Mouse (Mus musculus) embryo, embryonic 11.5 days (tissue): ENCODE results near the gene Dpp4.

ENCODE experiments used
- DNase-seq: peaks from one replicate; pipeline ENCODE4 v3.0.0-alpha.2; 2012; ENCODE audit warnings: low read depth, low spot score

Dpp4 gene

DNA sequence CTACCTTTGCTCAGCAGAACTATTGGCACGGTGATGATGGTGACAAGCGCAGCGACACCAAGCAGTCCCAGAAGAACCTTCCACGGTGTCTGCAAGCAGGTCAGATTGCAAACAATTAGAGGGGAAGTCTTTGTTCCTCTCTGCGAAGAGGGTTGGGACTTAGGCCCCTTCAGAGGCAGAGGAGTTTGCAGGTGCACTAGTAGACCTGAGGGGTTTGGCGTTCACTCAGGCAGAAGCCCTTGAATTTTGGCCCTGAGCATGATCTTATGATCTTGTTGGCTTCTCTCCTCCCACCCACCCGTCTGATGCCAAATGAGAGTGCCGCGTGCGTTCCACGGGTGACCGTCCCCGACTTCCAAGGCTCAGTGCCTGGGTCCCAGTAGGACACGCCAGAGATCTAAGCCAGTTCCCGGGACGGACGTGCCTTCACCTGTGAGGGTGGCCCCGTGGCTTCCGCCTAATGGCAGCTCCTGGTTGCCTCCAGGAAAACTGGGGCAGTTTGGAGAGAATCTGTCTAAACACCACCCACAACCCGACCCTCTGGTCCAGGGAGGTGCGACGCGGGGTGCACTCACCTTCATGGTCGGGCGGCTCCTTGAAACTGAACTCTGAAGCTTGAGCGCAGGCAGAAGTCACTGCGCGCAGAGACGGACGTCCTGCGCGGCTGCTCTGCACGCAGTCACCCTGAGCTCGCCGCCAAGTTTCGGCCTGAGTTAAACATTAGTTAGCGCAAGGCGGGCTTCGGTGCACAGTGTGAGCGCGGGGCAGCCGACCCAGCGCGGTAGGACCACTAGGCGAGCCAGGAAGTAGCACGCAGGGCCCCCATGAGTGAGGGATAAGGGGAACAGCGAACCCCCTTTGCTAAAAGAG, 585 bp downstream of the Dpp4 start:
- DNase-seq, result no peak

DNA sequence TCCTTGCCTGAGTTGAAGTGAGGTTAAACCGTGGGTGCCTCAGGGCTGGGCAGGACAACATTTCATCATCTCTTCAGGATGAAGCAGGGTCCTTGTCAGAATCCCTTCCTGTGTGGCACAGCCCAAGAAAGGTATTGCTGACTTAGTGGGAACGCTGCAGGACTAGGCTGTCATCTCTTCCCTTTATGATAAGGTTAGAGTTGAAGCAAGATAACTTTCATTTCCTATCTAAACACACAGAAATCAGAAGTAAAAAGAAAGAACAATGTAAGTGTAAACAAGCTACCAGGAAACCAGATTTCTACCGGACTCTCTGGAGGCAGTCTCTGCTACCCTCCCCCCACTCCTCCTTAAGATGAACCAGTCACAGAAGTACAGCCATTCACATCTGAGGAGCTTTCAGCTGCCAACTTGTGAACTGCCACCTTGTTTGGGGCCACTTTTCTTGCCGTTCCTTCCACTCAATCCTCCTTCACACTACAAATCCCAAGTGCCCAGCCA, 3.3 kb downstream of the Dpp4 start:
- DNase-seq, result no peak

DNA sequence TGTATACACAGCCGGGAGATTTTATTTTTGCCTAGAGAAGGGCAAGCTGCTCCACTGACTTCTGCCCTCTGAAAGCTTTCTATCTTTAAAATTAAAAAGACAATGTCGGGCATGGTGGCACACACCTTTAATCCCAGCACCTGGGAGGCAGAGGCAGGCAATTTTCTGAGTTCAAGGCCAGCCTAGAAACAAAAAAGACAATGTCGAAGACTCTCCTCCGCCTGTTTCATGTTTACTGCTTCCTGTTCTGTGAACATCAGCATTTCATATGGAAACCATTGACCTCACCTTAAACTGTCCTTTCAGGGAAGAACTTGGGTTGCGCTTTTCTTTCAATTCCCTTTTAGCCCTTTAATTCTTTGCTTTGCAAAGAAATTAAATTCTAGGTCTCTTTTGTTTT, 3.8 kb downstream of the Dpp4 start:
- no peak for DNase-seq

DNA sequence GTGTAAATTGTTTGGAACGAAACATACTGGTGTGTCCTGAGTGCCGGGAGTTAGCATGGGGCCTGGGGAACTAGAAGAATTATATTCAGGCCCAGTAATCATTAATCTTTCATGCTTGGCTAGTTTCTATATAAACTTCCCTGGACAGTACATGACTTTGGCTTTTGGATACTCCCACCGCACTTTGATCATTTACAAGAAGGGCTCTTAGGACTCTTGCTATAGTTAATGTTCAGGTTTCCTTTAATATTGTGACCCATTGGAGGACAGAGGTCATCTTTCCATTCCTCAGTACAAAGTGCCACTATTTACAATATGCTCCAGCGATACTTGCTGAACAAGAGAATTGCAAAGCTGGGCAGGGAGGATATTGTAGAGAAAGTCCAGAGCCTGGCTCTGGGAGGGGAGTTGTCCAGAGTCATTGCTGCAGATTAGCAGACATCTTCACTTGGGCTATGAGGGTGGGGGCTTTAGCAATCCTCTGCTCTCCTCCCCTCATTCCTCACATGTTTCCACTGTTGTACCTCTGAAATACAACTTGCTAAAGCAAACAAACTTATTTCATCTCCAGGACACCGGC, 8.4 kb downstream of the Dpp4 start:
- DNase-seq, result no peak

DNA sequence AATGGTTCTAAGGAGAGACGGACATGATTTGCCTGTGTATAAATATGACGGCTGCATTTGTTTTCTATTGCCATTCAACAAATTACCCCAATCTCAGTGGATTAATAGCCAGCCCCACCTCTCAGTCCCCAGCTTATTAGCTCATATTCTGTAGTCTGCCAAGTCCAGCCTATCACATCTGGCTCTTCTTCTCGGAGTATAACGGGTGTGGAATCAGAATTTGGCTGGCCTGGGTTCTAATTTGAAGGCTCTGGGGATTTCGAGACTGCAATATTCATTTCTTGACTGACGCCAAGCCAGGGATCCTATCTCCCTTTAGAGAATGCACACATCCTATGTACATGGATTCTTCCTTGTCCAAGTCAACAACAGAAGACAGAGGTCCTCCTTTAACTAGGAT, 11.0 kb downstream of the Dpp4 start:
- no peak for DNase-seq

DNA sequence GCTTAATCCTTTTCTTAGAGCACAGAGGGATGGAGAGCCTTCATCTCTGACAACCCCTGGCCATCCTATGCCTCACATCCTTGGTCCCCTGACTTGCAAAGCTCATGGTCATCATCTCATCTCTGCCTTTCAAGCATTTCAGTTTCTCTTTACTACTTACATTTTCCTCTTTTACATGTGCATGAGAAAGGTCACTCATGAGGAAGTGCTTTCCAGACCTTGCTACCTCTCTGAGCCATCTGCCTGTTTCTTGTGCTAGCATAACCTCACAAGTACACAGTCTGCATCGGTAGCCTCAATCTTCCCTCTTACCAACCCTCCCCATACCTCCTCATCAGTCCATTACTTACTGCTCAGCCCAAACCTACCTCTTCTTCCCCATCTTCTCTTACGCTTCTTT, 12.2 kb downstream of the Dpp4 start:
- DNase-seq, result no peak

DNA sequence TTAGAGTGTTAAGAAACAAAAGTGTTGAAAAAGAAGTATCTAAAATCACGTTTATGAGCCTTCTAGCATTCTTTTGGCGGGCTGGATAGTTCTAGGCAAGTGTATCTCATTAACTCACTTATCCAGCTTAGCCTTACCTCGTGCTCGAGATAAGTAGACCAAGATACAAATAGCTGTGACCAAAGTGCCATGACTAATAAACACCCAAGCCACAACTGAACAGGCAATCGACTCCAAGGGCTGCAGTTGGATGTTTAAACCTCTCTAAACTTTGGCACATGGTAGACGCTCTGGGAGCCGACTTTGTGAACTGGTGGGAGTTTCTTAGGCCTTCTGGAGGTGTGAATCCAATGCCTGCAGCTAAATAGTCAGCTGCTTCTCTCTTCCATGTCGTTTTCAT, 12.7 kb downstream of the Dpp4 start:
- no peak for DNase-seq

DNA sequence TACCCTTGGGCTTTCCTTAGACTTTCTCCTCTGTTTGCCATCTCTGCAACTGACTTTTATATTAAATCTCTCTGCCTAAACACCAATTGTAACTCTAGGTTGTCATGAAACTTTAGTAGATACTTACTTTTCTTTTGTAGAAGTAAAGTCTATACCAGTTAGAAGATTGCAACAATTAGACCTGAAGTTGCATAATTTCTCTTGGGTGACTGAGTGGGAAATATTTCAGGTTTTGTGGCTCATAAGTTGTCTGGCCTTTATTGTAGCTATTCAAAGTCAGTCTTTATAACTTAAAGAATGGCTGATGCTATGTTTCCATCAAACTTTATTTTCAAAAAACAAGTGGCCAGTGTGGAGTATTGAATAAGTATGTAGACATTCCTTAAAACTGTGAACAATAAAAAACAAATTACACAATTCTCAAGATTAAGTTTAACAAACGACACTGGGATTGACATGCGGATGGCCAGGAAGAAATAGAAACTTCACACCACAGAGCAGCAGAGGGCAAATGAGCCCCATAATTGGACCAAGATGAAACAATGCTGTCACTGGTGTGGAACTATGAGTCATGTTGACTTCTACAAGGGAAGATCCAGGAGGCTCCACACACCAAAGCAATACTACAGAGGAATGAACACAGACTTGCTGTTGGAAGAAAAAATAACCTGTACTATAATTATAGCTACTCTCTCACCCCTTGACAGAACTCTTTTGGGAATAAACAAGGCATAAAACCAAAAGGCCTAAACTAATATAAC, 13.7 kb downstream of the Dpp4 start:
- DNase-seq, result no peak

DNA sequence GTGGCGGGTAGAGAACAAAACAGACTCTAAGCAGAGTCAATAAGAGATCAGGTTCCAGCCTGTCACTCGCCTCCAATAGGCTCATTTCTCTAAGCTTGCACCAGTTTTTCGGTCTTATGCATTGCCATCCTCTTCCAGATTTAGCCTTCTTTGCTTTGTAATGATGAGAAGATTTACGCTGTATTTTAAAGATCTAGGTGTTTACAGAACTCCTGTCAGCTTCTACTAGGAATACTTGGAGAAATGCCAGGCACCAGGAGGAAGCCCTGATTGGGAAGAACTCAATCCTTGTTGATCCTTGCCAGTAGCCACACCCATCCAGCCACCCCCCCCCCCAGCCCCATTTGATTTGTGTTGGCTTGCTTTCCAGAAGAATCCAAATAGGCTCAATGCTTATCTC, 14.4 kb downstream of the Dpp4 start:
- DNase-seq, result no peak

DNA sequence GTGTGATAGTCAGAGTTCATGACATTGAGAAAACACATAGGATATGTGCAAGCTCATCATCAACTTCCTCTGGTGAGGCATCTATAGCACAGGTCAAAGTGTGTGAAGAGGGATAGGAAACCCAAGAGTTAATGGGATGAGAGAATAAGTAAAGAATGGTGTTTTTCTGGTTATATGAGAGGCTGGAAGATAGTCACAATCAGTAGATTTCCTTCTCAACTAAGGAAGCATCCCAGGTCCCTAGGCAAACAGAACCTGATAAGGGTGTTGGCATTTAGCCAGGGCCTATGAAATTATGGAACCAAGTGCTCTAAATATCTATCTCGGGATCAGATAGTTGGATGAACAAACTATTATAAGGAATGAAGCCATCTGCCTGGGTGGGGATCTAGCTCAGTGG, 15.2 kb downstream of the Dpp4 start:
- no peak for DNase-seq

DNA sequence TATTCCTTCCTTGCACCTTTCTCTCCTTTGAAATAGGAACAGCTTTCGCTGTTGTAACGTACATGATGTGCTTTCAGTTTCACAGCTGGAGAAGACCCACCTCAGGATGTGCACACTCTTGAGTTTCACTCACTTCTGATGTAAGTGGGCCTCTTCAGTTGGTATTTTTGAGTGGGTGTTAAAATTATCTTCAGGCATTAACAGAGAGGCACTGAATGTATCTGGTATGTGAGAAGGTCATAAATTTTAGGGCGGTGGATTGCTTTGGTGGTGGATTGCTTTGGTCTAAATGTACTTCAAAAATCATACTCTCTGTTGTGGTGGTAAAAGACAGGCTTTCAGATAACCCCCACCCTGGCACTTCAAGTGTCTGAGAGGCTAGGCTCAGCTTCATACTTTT, 17.2 kb downstream of the Dpp4 start:
- DNase-seq, result no peak

DNA sequence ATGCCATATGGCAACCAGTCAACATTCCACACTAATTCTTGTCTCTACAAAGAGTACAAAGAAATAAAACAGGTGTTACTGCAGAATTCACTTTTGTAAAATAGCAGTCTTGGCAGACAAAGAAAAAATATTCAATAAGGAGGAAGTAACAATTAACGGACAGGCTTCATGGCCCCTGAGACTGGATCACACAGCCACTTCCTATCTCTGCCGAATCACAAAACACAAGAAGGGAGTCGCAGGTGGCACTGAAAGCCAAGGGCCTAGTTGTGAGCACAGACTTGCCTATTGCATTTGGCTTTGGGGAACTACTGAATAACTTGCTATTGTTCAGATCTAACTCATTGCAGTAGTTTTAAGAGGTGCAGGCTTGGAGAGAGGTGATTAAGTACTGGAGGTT, 19.9 kb downstream of the Dpp4 start:
- no peak for DNase-seq

DNA sequence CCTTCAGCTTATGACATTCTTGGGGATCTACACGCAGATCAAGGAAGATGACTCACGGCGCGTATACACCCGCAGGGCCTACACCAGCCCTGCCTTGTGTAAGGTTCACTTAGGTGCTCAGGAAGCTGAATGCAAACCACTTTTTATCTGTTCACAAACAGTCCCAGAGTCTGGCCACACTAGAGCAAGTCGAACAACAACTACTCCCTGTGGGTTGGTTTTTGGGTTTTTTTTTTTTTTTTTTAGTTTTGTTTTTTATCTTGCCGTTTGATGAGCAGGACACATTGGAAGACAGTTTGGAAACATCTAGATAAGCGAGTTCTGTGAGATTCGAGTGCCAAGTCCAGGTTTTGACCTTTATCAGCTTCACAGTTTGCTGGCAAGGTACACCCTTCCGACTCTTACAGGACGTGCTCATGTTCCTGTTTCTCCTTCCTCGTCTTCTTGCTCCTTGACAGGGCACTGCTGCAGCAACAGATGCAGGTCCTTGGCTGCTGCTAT, 21.0 kb downstream of the Dpp4 start:
- no peak for DNase-seq

DNA sequence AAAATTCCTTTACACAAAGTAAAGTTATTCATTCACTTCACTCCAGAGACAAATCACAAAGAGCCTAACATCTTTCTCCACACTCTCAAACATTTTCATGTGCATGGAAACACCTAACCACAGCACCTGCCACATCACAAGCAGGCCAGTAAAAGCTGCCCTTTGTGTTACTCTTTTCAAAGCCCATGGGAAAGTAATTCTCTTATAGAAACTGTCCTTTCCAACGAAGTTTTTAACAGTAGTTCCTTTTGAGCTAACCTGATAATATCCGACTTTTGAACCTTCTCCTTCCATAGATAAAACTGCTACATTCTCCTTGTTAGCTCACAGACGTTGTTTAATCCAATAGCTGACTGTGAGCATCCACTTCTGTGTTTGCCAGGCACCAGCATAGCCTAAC, 21.7 kb downstream of the Dpp4 start:
- no peak for DNase-seq

DNA sequence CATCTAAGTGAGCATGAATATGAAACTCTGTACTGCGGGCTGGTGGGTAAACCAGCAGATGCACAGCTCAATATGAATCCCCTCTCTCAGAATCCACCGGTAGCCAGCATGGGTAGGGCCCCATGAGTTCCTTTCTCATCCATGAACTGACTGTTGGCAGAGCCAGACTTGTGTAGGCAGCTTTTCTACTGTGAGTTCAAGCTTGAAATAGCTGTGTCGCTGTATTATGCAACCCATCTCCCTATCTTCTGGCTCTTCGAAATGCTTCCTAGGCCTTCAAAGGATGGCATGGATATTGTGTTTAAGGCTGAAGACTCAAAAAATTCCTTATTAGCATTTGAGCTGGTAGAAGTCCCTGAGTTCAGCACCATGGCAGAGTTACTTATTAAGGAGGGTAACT, 23.2 kb downstream of the Dpp4 start:
- DNase-seq, result no peak

DNA sequence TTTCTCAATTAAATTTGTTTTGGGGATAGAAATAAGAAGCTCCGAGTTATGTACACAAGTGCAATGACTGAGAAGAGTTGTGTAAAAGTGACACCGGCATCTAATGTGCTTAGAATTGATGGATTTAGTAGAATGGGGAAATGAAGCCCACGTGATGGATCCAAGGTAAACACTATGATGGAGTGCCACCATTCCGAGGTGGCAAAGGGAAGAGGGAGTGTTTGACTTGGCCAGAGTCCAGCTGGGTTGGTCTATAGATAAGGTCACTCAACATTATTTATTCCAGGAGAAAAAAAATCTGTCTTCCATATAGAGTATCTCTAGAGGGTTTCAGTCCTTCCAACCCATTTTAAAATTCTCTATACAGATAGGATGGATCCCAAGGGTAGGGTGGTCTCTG, 28.8 kb downstream of the Dpp4 start:
- no peak for DNase-seq

DNA sequence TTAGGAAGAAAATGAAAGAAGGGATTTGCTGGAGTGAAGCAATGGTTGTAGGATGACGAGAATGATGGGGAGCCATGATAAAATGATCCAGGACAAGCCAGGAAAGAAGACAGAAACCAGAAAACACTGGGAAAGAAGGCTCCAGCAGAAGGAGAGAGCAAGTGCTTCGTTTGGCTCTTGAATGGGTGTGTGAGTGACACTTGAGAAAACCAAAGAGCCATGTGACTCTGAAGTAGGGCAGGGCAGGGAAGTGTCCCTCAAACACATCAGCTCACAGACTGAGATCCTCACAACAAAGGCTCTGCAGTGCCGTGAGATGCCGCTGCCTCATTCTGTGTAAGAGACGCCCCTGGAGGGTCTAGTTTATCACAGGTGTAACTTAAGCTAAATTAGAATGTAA, 29.6 kb downstream of the Dpp4 start:
- no peak for DNase-seq

DNA sequence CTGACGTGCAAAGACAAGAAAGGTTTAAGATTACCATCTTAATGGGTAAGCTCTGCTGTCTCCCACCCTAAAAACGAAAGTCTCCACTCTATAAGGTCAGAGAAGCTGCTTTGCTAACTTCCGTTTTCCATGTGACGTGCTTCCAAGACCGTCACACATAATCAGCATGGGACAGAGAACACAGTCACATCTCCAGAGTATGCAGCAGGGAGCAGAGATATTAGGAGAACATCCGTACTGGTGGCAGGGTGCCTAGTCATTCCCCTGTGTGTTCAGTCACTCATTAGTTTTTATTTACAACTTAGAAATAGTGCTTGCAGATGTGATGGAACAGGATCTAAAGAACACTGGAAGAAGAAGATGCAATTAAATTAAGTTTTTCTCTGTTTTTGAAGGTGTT, 30.3 kb downstream of the Dpp4 start:
- no peak for DNase-seq

DNA sequence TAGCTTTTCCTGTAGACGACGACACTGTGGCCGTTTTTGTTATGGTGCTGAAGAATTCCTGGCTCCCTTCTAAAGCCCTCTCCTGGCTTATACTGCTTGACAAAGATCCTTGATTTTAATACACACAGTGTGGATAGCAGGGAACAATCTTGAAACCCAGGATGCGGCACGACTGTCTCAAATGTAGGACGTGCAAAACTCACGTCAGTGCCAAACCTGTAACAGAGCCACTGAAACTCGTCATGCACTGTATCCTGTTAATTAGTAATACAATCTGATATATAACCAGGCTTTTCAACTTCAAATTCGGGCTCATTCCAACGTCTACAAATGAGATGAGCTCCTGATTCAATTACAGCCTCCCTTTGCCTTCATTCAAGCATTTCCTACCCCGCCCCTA, 38.3 kb downstream of the Dpp4 start:
- no peak for DNase-seq

DNA sequence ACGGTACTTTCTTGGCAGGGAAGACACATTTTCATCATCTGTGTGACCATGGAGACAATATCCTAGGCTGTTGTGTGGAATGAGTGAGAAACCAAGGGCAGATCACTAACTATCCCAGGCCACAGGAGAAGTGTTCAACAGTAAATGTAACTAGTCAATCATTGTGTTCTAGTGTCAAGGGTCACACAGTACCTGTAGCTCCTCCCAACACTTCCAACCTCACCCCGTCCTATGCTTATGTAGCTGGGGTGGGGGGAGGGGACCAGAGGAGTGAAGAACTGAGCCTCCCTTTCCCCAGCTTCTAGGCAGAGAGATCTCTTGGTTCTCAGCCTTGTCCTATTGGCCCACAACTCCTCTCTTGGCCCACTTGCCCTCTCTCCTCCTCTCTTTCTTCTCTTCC, 42.0 kb downstream of the Dpp4 start:
- no peak for DNase-seq

DNA sequence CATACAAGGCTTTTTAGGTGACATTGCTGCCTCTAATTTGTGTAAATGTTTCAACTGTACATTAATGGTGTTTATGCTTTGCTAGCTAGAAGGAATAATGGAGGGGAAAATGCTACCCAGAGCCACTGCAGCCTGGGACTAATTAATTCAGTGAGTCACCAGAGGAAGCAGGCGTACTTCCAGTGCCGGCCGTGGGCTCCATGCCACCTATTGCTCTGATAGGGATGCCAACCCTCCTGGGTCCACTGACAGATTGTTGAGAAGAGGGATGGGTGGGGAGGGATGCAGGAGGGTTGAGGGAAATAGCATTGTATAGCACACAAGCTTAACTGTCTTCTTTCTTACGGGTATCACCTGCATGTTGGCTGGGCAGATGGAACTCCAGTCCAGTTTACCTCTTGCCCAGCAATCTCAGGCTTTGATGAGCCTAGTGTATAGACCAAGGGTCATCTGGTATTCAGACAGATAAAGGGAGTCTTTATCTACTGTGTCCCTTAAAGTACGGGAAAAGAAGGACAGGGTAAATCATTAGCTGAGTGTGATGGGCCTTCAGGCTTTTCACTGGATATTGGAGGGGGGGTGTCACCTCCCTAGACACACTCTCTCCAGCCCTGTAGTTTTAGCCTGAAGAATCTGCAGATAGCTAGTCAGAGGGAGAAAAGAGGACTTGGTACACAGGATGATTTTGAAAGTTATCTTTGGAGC, 43.5 kb downstream of the Dpp4 start:
- no peak for DNase-seq

DNA sequence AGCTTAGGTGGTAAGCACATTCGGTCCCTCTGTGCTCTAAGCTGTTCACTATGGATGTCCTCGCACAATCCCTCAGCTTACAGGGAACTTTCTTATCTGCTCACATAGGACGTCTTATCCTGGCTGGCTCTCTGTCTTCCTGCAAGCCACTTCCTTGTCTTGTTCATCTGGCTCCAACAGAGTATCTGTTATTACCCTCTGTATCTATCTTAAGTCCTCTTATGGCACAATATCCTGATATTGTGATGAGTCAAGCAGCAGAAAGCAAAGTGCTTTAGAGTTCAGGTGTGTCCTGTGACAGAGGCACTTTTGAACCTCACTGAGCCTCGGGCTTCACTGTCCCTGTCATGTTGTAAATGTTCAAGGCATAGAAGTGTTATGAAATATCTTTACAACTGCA, 48.4 kb downstream of the Dpp4 start:
- no peak for DNase-seq
